Mouse (Mus musculus): ENCODE measurements at regions not wholly inside any gene's neighbourhood (a gene's known extent, or its start where the extent isn't known, plus 50 kb on each side); places are given as distances from the start of the nearest gene placed in this dataset.

- ATAC-seq = no peak
Measured at GRCm38 (mm10) chr6:94954580-94954979, 162.5 kb upstream of the Kbtbd8 start.

- ATAC-seq = no peak
Measured at GRCm38 (mm10) chr6:94953658-94954057, 163.4 kb upstream of the Kbtbd8 start.

GRCm38 (mm10) chr6:94951971-94952768 is 164.9 kb upstream of the Kbtbd8 start:
- ATAC-seq = no peak

- ATAC-seq = no peak
Measured at GRCm38 (mm10) chr6:94950944-94951343, 166.1 kb upstream of the Kbtbd8 start.

DNA sequence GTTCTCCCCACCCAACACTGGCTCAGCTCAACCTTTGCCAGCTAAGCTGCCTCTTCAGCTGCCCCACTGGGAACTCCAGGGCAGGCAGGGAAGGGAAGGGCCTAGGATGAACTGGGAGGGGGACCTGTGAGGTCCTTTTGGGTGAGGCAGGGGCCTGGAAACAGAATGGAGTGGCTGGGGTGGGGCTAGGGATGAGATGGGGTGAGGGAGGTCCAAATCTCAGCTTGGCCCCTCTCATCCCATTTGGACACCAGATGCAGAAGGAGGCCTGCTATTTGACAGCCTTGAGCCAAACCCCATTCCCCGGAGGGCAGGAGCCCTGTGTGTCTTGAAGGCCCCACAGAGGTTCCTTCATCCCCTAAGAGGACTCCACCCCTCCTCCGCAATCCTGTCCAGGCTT is 166.7 kb upstream of the Kbtbd8 start:
- ATAC-seq = no peak

GRCm38 (mm10) chr6:94946352-94946900 is 170.6 kb upstream of the Kbtbd8 start:
- no peak for ATAC-seq

DNA sequence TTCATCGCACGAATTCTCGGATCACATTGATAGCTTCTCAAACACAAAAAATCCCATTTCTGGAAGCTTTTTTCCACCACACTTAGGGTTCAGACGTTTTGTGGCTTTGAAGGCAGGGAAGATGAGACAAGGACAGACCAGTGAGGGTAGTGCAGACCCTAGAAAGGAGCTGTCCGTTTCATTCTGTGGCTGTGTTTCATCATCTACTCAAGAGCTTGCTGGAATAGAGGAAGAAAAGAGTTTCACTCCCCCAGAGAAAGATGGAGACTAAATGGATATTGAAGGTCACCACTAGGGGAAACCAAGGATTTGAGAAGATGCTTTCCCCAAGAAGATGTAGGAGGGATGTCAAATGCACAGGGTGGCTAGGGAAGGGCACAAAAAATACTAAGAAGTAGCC is 171.3 kb upstream of the Kbtbd8 start:
- ATAC-seq = no peak

GRCm38 (mm10) chr6:94944196-94944595 is 172.8 kb upstream of the Kbtbd8 start:
- no peak for ATAC-seq

GRCm38 (mm10) chr6:94938949-94939348 is 178.1 kb upstream of the Kbtbd8 start:
- no peak for ATAC-seq

DNA sequence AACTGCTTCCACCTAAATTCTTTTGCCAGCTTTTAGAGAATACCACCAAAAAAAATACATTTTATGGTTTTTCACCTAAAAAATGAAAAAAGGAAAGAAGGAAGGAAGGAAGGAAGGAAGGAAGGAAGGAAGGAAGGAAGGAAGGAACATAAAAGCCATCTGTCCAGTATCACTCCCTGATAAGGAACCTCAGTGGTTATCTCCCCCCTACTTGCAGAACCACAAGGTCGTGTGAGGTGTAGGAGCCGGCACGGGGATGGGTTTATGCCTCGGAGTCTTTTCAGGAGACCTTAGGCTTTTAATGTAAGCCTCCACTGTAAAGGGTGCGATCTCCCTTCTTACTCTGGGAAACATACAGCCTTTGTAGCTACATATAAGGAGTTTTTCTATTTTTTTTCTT is 180.8 kb upstream of the Kbtbd8 start:
- no peak for ATAC-seq

DNA sequence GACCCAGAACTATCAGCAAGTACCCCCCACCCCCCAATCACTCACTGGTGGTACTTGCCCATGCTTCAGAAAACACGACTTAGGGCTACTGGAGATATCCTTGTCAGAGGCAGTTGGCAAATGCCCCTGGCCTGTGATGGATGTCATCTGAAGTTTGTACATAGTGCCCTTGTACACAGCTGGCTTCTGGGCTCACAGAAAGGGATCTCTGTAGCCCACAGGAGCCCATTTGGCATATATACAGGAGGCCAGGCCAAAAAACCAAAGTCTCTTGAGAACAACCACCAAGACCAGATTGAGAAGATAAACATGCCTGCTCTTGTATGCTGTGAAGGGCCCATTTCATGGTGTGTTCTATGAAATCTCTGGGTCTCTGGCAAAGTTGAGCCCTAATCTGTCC is 181.3 kb upstream of the Kbtbd8 start:
- ATAC-seq = no peak

DNA sequence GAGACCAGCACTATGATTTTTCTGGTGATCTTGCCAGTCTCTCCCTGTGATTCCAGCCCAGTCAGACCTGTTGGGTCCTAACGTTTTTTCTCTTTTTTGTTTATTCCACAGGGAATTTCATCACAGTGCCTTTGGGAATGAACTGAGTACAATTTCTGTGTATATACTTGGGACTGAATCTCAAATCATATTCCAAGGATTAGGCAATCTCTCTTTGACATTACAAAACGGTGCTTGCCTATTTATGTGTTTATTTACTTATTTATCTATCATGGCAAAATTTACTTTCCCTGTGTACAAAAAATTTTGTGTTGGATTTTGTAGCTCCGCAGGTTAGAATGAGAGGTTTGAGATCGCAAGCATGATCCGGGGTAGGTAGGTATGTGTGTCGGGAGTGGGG is 189.2 kb upstream of the Kbtbd8 start:
- no peak for ATAC-seq

- ATAC-seq = no peak
Measured at GRCm38 (mm10) chr6:94926652-94927211, 190.3 kb upstream of the Kbtbd8 start.

DNA sequence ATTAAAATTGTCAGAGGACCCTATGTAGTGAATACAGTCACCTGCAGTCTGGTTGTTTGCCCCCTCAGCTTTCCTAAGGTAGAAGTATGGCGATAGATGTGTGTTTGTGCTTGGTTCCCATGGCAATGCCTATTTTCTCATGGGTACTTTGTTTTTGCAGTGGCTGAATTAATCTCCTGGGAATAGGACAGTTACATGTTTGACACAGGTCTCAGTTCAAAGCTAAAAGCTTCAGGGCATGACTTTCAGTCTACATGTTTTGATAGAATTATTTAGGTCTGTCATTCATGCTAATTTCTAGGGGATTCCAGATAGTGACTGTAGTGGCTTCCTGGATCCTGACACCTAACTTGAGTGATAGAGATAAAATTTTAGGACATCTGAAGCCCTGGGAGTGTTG is 191.6 kb upstream of the Kbtbd8 start:
- no peak for ATAC-seq

GRCm38 (mm10) chr6:94924338-94925039 is 192.6 kb upstream of the Kbtbd8 start:
- ATAC-seq = no peak

GRCm38 (mm10) chr6:94921741-94922140 is 195.3 kb upstream of the Kbtbd8 start:
- ATAC-seq = no peak

DNA sequence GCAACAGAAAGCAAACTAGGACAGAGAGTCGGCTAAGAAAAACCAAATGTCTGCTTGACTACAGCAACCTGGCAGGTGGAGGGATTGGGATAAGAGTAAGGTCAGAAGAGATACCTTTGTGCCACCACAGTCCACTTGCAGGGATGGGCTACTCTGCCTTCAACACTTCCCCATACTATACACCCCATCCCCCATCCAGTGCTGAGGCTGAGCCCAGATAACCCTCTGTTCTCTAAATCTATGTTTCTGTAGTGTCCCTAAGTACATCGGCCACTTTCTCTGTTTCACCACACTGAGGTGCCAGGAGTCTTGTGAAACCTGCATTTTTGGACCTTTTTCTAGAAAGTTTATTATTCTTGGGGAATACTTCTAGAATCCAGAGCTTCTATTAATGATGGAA is 196.3 kb upstream of the Kbtbd8 start:
- no peak for ATAC-seq

- no peak for ATAC-seq
Measured at GRCm38 (mm10) chr6:94919194-94919743, 197.8 kb upstream of the Kbtbd8 start.

GRCm38 (mm10) chr6:94915842-94916620 is 201.0 kb upstream of the Kbtbd8 start:
- ATAC-seq = peak; percentile 59

- no peak for ATAC-seq
Measured at GRCm38 (mm10) chr6:94911836-94912235, 205.2 kb upstream of the Kbtbd8 start.

GRCm38 (mm10) chr6:94911374-94911773 is 205.7 kb upstream of the Kbtbd8 start:
- ATAC-seq = no peak

DNA sequence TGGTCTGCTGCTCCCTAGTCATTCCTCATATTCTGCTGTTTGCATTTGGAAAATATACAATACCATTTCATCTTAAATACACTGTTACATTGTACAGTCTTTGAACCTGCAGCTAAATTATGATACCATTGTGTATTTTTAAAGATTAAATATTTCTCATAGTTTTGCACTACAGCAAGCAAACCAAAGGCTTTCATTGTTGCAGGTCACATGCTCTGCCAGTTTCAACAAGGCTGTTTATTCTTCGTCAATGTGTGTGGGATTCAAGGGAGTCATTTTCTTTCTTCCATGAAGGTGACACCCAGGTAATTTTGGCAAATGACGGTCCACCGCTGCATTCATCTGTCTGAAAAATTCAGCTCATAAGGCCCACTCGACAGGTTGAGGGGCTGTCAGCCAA is 200.9 kb upstream of the Lrig1 start:
- no peak for ATAC-seq

GRCm38 (mm10) chr6:94898881-94899280 is 198.9 kb upstream of the Lrig1 start:
- ATAC-seq = no peak
